Mouse (Mus musculus): Measurements from ENCODE around the gene Zdhhc18. TPM values are rescaled to one million over a fixed set of nuclear protein-coding genes. Genes with fewer than 3 reads are reported as not detected.
A peak's percentile ranks its signal among the peaks of the same experiment; 100 is the strongest.

The Zdhhc18 gene
- 4.3 and 6.1 TPM in 2 replicates for polyA plus RNA-seq (2014; fragmentation: Nextera tagmentation; extraction: Ambion mirVana)

DNA sequence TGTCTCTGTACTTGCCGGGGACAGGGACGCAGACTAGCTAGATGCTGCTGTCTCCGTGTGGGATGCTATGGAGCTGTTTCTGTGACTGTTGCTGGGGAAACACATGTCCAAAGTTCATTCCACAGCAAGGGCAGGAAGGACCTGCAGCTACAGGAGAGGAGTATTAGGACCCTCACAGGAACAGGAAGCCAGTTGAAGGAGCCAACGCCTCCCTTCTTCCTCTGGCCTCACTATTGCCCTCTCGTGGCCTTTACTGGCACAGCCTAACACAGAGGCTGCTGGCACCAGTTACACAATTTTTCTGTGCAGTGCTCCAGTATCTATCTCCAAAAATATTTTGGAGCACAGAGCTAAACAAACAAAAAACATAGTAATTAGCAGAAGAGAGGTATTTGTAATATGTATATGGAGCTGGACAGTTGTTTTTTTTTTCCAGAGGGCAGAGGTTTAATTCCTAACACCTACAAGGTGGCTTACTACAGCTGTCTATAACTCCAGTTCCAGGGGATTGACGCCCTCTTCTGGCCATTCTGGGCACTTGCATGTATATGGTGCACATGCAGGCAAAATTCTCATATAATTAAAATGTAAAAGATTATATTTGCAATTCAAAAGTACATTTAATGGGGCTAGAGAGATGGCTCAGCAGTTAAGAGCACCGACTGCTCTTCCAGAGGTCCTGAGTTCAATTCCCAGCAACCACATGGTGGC is at the start of gene Zdhhc18:
Gene Zdhhc18, minus strand, starts transcription at position 166 of the 711 bp plus-strand sequence.
- no peaks in the 10 kb centered on the region for H3K4me1 ChIP-seq (ENCODE audit: control insufficient read depth, insufficient read depth, low read length)
- no peak for ATAC-seq (ENCODE audit: low read depth)
- H3K9ac ChIP-seq (replicated peaks; ENCODE audit: low read depth, low read length) = no peak within 1 kb of the TSS
- no peak within 1 kb of the TSS for H3K4me3 ChIP-seq (ENCODE audit: low read depth, low read length)
- H3K4me2 ChIP-seq (ENCODE audit: low read depth, low read length) = no peak within 1 kb of the TSS
- H3K36me3 ChIP-seq (ENCODE audit: control insufficient read depth, insufficient read depth, low read length) = no peaks in the 10 kb centered on the region
- H3K27me3 ChIP-seq (ENCODE audit: control insufficient read depth, insufficient read depth, low read length) = no peaks in the 10 kb centered on the region
- 36% methylated on average over 7 of the region's 7 CpGs for WGBS
- no peaks in the 10 kb centered on the region for H3K9me3 ChIP-seq (ENCODE audit: control insufficient read depth, low read length)
- no peak within 1 kb of the TSS for H3K27ac ChIP-seq (ENCODE audit: low read depth, low read length)

DNA sequence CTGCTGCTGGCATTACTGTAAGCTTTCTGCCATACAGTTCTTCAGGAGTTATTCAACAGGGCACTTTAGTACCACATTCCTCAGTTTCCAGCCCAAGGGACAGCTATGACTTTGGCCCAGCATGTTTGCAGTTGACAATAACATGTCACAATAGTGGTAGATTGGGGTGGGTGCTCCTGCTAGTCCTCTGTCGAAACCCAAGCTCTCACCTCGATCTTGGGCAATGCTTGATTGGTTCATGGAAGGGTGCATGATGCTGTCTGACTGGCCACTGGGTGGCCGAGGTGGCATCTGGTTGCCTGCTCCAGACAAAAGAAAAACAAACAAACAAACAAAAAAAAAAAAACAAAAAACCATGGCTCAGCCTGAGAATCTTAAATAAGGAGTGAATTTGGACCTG is 45.4 kb upstream of the Zdhhc18 start:
- no peak for ATAC-seq (ENCODE audit: low read depth)
- Histone ChIP-seq H3K9me3 (ENCODE audit: control insufficient read depth, low read length) (no peaks in the 10 kb centered on the region), H3K36me3 (ENCODE audit: control insufficient read depth, insufficient read depth, low read length) (peaks cover 55% of the 10 kb centered on the region), H3K27ac (ENCODE audit: low read depth, low read length) (no peak overlapping the region), H3K9ac (replicated peaks; ENCODE audit: low read depth, low read length) (no peak overlapping the region), H3K4me2 (ENCODE audit: low read depth, low read length) (no peak overlapping the region), H3K27me3 (ENCODE audit: control insufficient read depth, insufficient read depth, low read length) (no peaks in the 10 kb centered on the region), H3K4me1 (ENCODE audit: control insufficient read depth, insufficient read depth, low read length) (peaks cover 8% of the 10 kb centered on the region), H3K4me3 (ENCODE audit: low read depth, low read length) (no peak overlapping the region)
- WGBS = 91% methylated on average over 3 of the region's 3 CpGs

DNA sequence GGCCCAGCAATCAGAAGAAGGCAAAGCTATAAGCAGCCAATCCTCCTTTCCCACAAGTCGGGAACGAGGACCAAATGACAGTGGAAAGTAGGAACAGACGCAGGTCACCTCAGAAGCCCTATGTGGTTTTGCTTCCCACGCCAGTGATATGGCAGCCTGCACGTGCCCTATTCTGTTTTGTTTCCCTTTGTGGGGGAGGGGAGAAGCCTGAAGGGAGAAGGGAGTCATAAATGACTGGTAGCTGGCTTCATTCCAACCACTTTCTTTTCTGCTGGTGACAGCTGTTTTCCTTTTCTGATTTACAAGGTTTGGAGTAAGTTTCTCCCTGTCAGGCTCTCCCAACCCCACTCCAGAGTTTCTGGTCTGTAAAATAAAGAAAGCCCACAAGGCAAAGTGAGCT is 40.3 kb upstream of the Zdhhc18 start:
- H3K4me1 ChIP-seq (ENCODE audit: control insufficient read depth, insufficient read depth, low read length) = peaks cover 19% of the 10 kb centered on the region
- no peak overlapping the region for H3K4me2 ChIP-seq (ENCODE audit: low read depth, low read length)
- peak overlapping the region; percentile 18; the same call in 1 of the 2 replicates for H3K27ac ChIP-seq (ENCODE audit: low read depth, low read length)
- H3K4me3 ChIP-seq (ENCODE audit: low read depth, low read length) = no peak overlapping the region
- H3K27me3 ChIP-seq (ENCODE audit: control insufficient read depth, insufficient read depth, low read length) = no peaks in the 10 kb centered on the region
- ATAC-seq (ENCODE audit: low read depth) = no peak
- no peak overlapping the region for H3K9ac ChIP-seq (replicated peaks; ENCODE audit: low read depth, low read length)
- 13% methylated on average over 5 of the region's 5 CpGs for WGBS
- peaks cover 98% of the 10 kb centered on the region for H3K36me3 ChIP-seq (ENCODE audit: control insufficient read depth, insufficient read depth, low read length)
- no peaks in the 10 kb centered on the region for H3K9me3 ChIP-seq (ENCODE audit: control insufficient read depth, low read length)

DNA sequence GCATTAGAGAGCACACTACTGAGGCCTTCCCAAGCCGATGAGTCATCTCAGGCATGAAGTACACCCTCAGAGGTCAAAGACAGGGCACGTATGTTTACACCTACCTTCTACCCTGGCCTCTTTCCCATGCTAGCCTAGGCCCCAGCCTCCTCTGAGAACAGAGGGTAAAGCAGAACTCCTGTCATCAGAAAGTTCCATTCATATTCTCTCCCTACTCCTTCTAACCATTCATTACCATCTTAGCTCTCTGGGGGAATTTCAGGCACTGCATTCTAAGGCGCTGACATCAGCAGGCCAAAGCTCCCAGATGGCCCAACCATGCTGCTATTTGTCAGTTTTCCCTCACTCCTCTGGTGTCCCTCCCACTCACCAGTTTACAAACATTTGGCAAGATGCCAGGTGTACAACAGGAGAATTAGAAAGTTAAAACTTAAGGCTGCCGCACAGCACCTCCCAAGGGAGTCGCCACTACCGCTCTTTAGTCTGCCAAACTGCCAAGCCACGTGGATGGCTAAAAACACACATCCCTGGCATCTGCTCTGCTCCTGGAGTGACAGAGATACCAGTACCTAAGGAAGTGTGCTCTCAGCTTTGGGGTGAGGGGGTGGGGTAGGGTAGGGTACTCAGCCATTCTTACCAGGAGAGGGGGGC is 38.6 kb upstream of the Zdhhc18 start:
- 62% methylated on average over 7 of the region's 7 CpGs for WGBS
- H3K9me3 ChIP-seq (ENCODE audit: control insufficient read depth, low read length) = no peaks in the 10 kb centered on the region
- no peak overlapping the region for H3K4me2 ChIP-seq (ENCODE audit: low read depth, low read length)
- H3K27me3 ChIP-seq (ENCODE audit: control insufficient read depth, insufficient read depth, low read length) = no peaks in the 10 kb centered on the region
- no peak overlapping the region for H3K27ac ChIP-seq (ENCODE audit: low read depth, low read length)
- H3K4me1 ChIP-seq (ENCODE audit: control insufficient read depth, insufficient read depth, low read length) = peaks cover 19% of the 10 kb centered on the region
- peaks cover 98% of the 10 kb centered on the region for H3K36me3 ChIP-seq (ENCODE audit: control insufficient read depth, insufficient read depth, low read length)
- ATAC-seq (ENCODE audit: low read depth) = no peak
- H3K9ac ChIP-seq (replicated peaks; ENCODE audit: low read depth, low read length) = no peak overlapping the region
- no peak overlapping the region for H3K4me3 ChIP-seq (ENCODE audit: low read depth, low read length)

DNA sequence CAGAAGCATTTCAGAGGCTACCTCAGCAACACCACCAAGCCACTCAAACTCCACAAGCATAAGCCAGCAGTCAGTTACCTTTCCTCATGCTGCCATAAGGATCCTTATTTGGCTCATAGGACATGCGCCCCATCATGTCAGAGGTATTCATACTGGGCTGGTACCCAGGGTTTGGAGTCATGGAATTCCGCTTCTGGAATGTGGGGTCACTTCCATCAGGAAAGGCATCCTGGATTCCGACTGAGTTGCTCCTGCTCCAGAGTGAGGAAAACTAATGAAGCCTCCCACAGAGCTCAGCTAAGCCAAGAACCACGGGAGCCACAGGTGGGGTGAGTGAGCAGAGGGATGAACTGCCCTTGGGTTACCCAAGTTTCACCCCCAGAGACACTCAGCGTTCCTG is 37.2 kb upstream of the Zdhhc18 start:
- 92% methylated on average over 5 of the region's 5 CpGs for WGBS
- H3K4me3 ChIP-seq (ENCODE audit: low read depth, low read length) = no peak overlapping the region
- no peaks in the 10 kb centered on the region for H3K9me3 ChIP-seq (ENCODE audit: control insufficient read depth, low read length)
- ATAC-seq (ENCODE audit: low read depth) = no peak
- no peak overlapping the region for H3K27ac ChIP-seq (ENCODE audit: low read depth, low read length)
- no peaks in the 10 kb centered on the region for H3K27me3 ChIP-seq (ENCODE audit: control insufficient read depth, insufficient read depth, low read length)
- H3K4me2 ChIP-seq (ENCODE audit: low read depth, low read length) = no peak overlapping the region
- peaks cover 19% of the 10 kb centered on the region for H3K4me1 ChIP-seq (ENCODE audit: control insufficient read depth, insufficient read depth, low read length)
- no peak overlapping the region for H3K9ac ChIP-seq (replicated peaks; ENCODE audit: low read depth, low read length)
- peaks cover 94% of the 10 kb centered on the region for H3K36me3 ChIP-seq (ENCODE audit: control insufficient read depth, insufficient read depth, low read length)

DNA sequence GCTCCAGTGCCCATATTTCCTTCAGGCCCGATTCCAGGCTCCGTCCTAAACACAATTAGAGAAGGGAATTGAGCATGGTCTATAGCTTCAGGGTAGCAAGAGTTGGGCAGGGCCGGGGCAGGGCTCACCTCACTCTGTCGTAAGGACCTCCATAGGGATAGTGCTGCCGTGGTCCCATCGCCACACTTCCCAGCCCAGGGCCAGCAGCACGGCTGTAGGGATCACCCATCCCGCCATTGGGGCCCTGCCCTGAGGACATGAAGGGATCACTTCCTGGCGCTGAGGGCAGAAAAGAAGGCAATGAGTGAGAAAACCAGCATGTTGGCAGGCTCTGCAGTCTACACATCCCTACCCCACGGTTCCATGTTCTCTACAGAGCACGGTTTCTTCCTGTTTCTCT is 36.6 kb upstream of the Zdhhc18 start:
- no peak for ATAC-seq (ENCODE audit: low read depth)
- Histone ChIP-seq H3K27ac (ENCODE audit: low read depth, low read length) (no peak overlapping the region), H3K36me3 (ENCODE audit: control insufficient read depth, insufficient read depth, low read length) (peaks cover 89% of the 10 kb centered on the region), H3K9ac (replicated peaks; ENCODE audit: low read depth, low read length) (no peak overlapping the region), H3K9me3 (ENCODE audit: control insufficient read depth, low read length) (no peaks in the 10 kb centered on the region), H3K4me3 (ENCODE audit: low read depth, low read length) (no peak overlapping the region), H3K4me2 (ENCODE audit: low read depth, low read length) (no peak overlapping the region), H3K27me3 (ENCODE audit: control insufficient read depth, insufficient read depth, low read length) (no peaks in the 10 kb centered on the region), H3K4me1 (ENCODE audit: control insufficient read depth, insufficient read depth, low read length) (peaks cover 19% of the 10 kb centered on the region)
- WGBS = 89% methylated on average over 11 of the region's 11 CpGs

DNA sequence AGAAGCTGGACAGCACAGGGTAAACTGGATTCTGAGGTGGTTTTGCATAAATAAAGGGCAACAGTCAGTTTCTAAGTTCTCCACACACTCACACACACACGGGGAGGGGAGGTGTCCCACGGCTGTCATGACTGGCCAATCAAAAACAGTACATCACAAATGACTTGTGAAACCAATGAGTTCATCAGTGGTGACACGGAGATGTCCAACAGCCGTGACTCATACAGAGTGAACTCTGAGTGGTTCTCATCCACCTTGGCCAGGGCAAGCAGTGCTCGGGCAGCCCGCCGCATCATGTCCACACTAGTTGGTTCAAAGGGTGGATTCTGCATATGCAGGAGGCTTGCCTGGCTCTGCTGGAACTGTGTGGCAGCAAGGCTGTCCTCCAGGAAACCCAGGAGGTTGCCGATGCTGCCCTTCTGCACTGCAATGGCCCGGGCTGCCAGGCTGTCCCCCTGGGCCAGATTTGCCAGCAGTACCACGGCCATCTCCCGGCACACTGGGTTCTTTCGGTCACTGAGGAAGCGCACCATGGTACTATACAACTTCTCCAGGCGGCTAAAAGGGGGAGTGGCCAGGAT is 30.3 kb upstream of the Zdhhc18 start:
- no peak overlapping the region for H3K4me2 ChIP-seq (ENCODE audit: low read depth, low read length)
- no peak for ATAC-seq (ENCODE audit: low read depth)
- no peaks in the 10 kb centered on the region for H3K27me3 ChIP-seq (ENCODE audit: control insufficient read depth, insufficient read depth, low read length)
- peaks cover 47% of the 10 kb centered on the region for H3K36me3 ChIP-seq (ENCODE audit: control insufficient read depth, insufficient read depth, low read length)
- no peak overlapping the region for H3K4me3 ChIP-seq (ENCODE audit: low read depth, low read length)
- no peak overlapping the region for H3K9ac ChIP-seq (replicated peaks; ENCODE audit: low read depth, low read length)
- WGBS = 86% methylated on average over 14 of the region's 14 CpGs
- H3K27ac ChIP-seq (ENCODE audit: low read depth, low read length) = no peak overlapping the region
- H3K4me1 ChIP-seq (ENCODE audit: control insufficient read depth, insufficient read depth, low read length) = 0 out of 2 replicates have a peak, but pooled peaks cover 5% of the 10 kb centered on the region
- no peaks in the 10 kb centered on the region for H3K9me3 ChIP-seq (ENCODE audit: control insufficient read depth, low read length)

DNA sequence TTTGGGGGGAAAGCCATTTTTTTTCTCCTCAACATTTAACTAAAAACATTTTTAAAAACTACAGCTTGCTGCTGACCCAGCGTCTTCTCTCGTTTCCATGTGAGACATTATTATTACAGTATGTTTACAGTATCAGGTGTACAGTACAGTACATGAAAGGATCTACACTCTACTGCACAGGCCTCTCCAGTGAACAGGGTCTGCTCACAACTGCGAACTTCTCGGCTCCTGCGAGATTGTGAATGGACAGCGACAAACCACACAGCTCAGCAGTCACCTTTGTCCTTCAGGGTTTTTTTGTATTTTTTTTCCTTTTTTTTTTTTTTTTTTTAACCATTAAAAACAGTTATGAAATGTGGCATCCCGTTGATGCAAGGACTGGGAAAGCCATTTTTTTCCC is 29.7 kb upstream of the Zdhhc18 start:
- 0 out of 2 replicates have a peak, but pooled peaks cover 5% of the 10 kb centered on the region for H3K4me1 ChIP-seq (ENCODE audit: control insufficient read depth, insufficient read depth, low read length)
- no peak overlapping the region for H3K4me3 ChIP-seq (ENCODE audit: low read depth, low read length)
- ATAC-seq (ENCODE audit: low read depth) = no peak
- 91% methylated on average over 7 of the region's 7 CpGs for WGBS
- no peak overlapping the region for H3K27ac ChIP-seq (ENCODE audit: low read depth, low read length)
- no peak overlapping the region for H3K4me2 ChIP-seq (ENCODE audit: low read depth, low read length)
- peaks cover 41% of the 10 kb centered on the region for H3K36me3 ChIP-seq (ENCODE audit: control insufficient read depth, insufficient read depth, low read length)
- no peaks in the 10 kb centered on the region for H3K27me3 ChIP-seq (ENCODE audit: control insufficient read depth, insufficient read depth, low read length)
- H3K9me3 ChIP-seq (ENCODE audit: control insufficient read depth, low read length) = no peaks in the 10 kb centered on the region
- no peak overlapping the region for H3K9ac ChIP-seq (replicated peaks; ENCODE audit: low read depth, low read length)

DNA sequence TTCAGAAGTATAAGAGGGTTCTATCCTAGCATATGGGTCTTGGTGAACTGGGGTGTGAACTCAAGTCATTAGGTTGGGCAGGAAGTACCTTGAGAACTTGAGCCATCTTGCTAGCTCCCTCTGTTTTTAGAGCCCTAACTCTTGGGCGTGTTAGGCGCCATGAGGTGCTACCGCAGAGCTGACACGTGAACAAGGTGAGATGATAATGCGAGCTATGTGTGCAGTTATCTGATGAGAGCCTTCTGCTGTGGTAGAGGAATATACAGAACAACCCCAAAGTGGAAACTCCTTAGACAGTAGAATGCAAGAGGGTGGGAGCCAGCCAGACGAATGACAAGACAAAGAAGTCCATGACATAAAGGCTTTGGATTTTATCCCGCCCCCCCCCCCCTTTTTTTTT is 27.3 kb upstream of the Zdhhc18 start:
- Histone ChIP-seq H3K9me3 (ENCODE audit: control insufficient read depth, low read length) (no peaks in the 10 kb centered on the region), H3K4me3 (ENCODE audit: low read depth, low read length) (no peak overlapping the region), H3K27me3 (ENCODE audit: control insufficient read depth, insufficient read depth, low read length) (no peaks in the 10 kb centered on the region), H3K9ac (replicated peaks; ENCODE audit: low read depth, low read length) (no peak overlapping the region), H3K27ac (ENCODE audit: low read depth, low read length) (no peak overlapping the region), H3K4me1 (ENCODE audit: control insufficient read depth, insufficient read depth, low read length) (peaks cover 13% of the 10 kb centered on the region; the same call in 1 of the 2 replicates), H3K36me3 (ENCODE audit: control insufficient read depth, insufficient read depth, low read length) (peaks cover 23% of the 10 kb centered on the region; the same call in 1 of the 2 replicates), H3K4me2 (ENCODE audit: low read depth, low read length) (no peak overlapping the region)
- 84% methylated on average over 7 of the region's 7 CpGs for WGBS
- no peak for ATAC-seq (ENCODE audit: low read depth)
